In the genomic region with DNA sequence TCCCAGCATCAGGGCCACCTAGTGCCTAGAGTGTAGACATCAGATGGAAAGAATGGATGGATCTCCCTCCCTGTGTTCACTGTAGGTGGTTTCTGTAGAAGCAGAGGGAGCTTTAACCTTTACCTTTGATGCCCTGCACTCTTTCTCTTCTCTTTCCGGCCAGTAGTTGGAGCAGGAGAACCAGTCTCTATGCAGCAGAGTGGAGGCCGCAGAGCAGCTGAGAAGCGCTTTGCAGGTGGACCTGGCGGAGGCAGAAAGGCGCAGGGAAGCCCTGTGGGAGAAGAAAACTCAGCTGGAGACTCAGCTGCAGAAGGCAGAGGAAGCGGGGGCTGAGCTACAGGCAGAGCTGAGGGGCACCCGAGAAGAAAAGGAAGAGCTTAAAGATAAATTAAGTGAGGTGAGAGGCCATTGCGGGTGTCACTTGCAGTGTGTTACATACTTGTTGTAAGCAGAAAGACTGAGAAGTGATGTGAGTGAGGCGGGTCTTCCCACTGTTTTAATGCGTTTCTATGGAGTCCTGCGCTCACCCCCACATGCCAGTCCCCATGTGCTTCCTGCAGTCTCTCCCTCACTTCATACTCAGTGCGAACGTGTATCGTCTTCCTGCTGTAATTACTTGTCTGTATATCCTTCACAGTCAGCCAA, we compare ENCODE assay signal across 1 mouse cellular context.
TF ChIP-seq lines count a peak whose summit lies in the region.

No protein-coding gene starts in this region.

TF ChIP-seq in ES-E14, 5 proteins besides CTCF, POLR2A, EP300 and RAD21:
- TF ChIP-seq MAFK (IDR thresholded peaks at IDR 0.05; ENCODE audit: insufficient read depth, low read depth, low read length) = no peak
- TF ChIP-seq CHD2 (IDR thresholded peaks at IDR 0.05; ENCODE audit: low read depth, low read length) = no peak
- no peak for TF ChIP-seq HCFC1 (IDR thresholded peaks at IDR 0.05; ENCODE audit: borderline replicate concordance, insufficient read depth, low read length)
- TF ChIP-seq ZC3H11A (IDR thresholded peaks at IDR 0.05; ENCODE audit: borderline replicate concordance, low read depth, low read length) = no peak
- no peak for TF ChIP-seq ZNF384 (IDR thresholded peaks at IDR 0.05; ENCODE audit: low read depth, low read length)
